Mouse (Mus musculus): Measurements from ENCODE around the gene Arid5b.

- no peak for TF ChIP-seq CTCF (conservative IDR thresholded peaks at IDR 0.05; ENCODE audit: low read length)
- no peak for TF ChIP-seq NANOG (IDR thresholded peaks at IDR 0.05; ENCODE audit: borderline replicate concordance, low read length)
Observed at GRCm38 (mm10) chr10:68064571-68064970, 214.0 kb downstream of the Arid5b start.

All from E14TG2a.4 (cell line).